Mouse (Mus musculus) liver, adult (tissue): ENCODE data around the gene Ctc1.

Experiments
- GATA4 ChIP-seq: IDR thresholded peaks from 2 replicates; pipeline ENCODE4 v1.6.1; 2014; ENCODE audit warnings: mild to moderate bottlenecking, low read length; ENCODE audit not compliant: insufficient replicate concordance

Ctc1 gene

DNA sequence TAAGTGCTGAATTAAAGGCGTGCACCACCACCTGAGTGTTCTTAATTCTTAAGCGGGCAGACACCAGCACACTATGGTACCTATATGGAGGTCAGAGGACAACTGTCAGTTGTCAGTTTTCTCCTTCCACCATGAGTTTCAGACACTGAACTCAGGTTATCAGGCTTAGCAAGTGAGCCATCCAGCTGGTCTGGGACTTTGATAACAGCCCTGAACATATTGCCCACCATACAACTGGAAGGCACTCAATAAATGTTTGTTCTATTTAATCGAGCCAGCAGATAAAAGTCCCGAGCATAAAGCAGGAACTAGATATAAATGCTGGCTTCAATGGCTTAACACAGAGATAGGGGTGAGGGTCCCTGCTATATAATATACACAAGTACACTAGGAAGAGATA lies 18.6 kb upstream of the Ctc1 start:
- no peak for TF ChIP-seq GATA4

DNA sequence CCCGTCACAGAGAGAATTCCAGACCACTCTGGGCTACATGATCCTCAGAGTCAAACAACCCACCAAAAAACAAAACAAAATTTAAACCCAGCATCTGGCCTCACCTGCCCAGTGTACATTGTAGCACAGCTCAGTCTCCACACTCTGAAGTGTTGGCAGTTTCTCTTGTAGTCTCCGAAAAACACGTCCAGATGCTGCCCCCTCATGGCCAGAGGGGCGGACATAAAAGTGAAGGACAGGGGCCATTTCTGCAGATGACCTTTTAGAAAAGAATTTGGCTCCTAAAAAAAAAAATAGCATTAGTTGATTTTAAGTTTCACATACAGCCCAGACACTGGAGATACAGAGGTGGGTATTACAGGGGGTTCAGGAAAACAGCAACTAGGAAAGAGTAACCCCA lies 12.1 kb upstream of the Ctc1 start:
- TF ChIP-seq GATA4: no peak

DNA sequence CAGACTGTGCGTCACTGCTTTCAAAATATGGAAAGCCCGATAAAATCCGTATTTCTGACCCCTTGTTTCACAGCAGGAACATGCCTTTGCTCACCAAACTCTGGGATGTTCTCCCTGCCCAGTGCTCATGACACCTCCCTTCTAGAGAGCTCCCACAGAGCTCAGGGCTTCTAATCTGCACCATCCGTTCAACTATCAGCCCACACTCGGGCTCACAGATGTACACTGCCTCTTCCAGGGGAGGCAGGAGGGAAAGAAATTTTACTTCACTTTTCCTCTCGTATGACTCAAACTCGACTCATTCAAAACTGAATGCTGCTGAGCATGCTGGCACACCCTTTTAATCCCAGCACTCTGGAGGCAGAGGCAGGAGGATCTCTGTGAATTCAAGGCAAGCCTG lies 10.5 kb upstream of the Ctc1 start:
- TF ChIP-seq GATA4: no peak

DNA sequence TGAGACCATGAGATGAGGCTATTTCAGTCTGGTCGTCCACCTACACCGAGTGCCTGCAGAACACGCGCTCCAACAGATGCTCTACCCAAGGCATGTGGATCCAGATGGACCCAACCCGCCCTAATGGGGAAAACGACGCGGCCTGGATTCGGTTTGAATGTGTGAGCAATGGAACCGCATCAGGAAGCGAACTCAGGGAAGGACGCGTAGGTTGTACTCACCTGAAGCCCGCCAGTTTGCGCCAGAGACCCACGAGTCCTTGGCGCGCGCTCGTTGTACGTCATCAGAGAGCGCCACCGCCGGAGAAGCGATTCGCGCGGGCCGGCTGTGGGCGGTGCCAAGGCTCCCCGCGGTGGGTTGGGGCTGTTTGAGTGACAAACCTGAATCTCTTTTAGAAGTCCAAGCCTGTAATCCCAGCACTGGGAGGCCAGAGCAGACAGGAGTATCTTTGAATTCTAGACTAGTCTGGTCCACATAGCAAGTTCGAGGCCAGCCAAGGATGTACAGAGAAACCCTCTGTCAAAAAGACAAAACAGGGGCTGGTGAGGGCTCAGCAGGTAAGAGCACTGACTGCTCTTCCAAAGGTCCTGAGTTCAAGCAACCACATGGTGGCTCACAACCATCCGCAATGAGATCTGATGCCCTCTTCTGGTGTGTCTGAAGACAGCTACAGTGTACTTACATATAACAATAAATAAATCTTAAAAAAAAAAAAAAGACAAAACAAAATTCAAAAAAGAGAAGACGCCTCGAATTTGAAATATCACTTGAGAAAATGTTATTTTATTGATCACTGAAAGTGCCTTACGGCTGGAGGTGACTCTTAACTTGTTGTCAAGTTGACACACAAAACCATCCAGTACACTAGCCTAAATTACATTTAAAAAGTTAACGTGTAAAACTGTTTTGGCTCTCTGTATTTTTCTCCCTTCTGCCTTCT lies 7.3 kb upstream of the Ctc1 start, which contains the start of gene Pfas:
Pfas (minus strand) TSS at position 279 of the 940 bp plus-strand sequence.
- peak; percentile 67; the same call in 1 of the 2 replicates for TF ChIP-seq GATA4

DNA sequence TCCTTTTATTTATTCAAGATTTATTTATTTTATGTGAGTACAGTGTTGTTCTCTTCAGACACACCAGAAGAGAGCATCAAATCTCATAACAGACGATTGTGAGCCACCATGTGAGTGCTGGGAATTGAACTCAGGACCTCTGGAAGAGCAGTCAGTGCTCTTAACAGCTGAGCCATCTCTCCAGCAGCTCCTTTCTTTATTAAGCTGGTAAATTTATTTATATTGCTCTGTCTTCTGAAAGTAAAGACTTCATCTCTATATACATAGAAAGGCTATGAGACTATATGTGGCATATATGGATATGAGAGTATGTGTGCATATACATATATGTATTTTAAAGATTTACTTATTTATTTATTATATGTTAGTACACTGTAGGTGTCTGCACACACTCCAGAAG lies 6.2 kb upstream of the Ctc1 start:
- TF ChIP-seq GATA4: no peak

DNA sequence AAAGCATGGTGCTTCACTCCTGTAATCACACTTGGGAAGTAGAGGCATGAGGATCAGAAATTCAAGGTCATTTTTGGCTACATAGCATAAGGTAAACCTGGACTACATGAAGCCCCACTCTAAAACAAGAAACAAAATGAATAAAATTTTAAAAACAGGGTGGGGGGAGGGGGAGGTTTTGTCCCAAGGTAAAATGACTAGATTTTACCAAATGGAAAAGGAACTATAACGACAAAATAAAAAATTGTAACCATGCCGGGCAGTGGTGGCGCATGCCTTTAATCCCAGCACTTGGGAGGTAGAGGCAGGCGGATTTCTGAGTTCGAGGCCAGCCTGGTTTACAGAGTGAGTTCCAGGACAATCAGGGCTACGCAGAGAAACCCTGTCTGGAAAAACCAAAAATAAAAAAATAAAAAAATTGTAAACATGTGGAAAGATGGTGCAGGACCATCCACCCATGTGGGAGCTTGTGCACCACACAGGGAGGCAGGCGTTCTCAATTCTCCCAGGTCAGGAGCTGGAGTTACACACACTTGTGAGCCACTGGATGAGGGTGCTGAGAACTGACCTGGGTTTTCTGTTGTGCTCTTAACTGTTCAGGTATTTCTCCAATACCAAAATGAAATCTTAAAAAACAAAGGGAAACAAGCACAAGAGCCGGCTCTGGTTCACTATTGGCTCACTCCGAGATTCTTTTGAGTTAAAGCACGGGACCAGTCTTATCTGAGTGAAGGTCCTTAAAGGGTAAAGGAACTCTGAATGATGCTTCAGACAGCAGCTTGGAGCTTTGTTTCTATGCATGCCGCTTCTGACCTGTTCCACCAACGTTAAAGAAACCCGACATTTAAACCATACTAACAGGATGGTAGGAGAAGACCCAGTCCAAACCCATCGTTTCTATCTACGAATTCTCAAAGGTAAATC lies 5.0 kb upstream of the Ctc1 start:
- TF ChIP-seq GATA4: no peak

DNA sequence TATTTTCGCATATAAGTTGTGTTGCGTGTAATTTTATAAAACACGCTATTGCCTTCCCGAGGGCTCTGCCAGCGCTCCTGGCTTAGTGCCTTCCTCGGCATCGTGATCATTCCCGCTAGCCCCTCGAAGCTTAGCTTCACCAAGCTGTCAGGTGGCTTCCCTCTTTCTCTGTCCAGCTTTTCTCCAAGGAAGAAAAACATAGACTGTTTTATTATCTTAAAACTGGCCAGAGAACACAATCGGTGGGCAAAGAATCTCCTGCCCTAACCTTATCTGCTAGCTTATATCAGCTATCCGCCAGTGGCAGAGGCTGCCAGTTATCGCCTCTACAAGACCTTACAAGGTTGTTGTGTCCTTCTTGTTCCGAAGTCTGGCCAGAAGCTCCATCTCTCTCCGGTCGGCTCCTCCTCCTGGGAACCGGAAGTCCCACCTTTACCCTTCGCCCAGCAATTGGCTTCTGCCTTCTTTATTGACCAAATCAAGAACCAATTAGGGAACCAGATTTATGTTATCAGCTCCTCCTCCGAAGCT lies 3.6 kb upstream of the Ctc1 start:
- no peak; the same call in 1 of the 2 replicates for TF ChIP-seq GATA4

DNA sequence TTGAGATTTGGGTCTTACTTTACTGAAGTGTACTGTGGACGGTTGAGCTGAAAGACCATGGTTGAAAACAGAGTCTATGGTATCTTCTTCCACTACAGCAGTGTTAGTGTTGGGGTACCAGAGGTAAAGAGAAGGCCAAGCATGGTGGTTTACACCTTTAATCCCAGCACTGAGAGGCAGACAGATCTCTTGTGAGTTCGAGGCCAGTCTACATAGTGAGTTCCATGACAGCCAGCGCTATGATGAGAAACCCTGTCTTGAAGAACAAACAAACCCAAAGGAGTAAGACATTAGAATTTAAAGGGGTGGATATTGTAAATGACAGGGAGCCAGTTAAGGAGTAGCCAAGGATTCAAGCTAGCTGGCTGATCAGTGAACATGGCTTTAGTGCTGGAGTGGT lies 1.0 kb downstream of the Ctc1 start:
- no peak for TF ChIP-seq GATA4

DNA sequence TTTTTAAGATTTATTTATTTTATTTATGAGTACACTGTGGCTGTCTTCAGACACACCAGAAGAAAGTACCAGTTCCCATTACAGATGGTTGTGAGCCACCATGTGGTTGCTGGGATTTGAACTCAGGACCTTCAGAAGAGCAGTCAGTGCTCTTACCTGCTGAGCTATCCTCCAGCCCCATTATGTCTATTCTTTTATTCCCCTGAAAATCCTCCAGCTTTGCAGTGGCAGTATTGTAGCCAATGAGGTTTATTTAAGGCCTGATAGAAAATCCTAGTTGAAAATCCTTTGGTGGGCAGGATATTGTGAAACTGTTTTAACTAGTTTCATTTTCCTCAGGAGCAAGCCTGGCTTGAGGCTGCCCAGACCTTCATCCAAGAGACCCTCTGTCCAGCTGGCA lies 5.0 kb downstream of the Ctc1 start:
- TF ChIP-seq GATA4: no peak

DNA sequence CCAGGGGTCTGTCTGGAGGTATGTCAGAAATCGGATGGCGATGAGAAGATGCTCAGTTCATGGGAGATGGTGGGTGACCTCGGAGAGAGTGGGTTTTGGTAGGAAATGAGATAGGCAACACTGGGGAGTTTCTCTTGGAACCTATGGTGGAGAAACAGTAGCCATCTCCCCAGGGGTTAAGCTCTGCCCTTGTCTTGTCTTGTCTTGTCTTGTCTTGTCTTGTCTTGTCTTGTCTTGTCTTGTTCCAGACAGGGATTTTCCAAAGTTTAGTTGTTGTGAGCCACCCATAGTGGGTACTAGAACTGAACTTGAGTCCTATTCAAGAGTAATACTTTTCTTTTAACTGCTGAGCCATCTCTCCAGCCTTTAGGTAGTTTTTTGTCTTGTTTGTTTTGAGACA lies 10.9 kb downstream of the Ctc1 start:
- TF ChIP-seq GATA4: no peak

DNA sequence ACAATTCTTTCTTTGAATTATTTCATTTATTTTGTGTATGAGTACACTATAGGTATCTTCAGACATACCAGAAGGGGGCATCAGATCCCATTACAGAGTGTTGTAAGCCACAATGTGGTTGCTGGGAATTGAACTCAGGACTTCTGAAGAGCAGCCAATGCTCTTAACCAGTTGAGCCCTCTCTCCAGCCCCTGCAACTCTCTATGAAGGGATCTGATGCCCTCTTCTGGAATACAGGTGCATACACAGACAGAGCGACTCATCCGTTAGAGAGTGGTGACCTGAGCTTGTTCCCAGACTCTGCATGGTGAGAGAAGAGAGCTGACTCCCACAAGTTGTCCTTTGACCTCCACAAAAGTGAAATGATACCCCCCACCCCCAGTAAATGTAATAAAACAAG lies 13.1 kb downstream of the Ctc1 start:
- no peak for TF ChIP-seq GATA4

DNA sequence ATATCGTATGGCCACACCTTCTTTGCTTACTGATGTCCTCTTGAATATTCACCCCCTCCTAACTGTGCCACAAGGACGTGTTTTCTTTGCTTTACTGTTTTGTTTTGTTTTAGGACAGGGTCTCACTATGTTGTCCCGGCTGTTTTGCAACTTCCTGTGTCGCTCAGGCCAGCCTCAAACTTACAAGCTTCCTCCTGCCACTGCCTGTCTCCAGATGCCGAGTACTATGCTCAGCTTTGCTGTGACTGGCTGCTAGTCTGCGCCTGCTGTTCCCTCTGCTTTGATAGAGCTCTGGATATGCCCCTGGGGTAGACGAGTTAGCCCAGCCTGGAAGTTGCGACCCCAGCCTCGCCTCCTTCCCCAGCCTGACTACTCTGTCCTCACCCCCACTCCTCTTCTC lies 17.8 kb downstream of the Ctc1 start:
- TF ChIP-seq GATA4: no peak

DNA sequence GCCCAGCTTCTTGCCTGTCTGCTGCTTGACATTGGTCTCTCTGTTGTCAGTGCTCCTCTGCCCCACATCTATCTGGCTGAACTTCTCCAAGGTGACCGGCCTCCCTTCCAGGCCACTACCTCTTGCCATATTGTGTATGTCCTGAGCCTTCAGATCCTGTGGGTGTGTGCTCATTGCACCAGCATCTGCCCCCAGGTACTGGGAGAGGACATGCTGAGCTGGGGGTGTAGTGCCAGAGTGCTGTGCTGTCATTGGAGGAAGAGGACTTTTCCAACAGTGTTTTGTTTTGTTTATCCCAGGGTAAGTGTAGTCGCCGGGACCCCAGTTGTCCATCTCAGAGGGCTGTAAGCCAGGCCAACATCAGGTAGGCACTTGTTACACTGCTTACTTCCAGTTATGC lies 18.9 kb downstream of the Ctc1 start:
- TF ChIP-seq GATA4: no peak

DNA sequence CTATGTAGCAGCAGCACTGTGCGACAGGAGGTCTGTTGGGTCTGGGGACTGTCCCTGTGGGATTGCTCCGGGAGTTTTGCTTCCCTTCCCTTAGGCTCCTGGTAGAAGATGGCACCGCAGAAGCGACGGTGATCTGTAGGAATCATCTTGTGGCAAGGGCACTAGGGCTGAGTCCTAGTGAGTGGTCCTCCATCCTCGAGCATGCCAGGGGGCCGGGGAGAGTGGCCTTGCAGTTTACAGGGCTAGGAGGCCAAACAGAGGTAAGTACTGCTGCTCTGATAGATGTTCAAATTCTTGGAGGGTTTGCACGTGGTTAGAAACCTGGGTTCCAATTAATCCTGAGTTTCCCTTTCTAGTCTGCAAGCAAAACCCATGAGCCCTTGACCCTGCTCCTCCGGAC lies 19.7 kb downstream of the Ctc1 start:
- TF ChIP-seq GATA4: no peak

DNA sequence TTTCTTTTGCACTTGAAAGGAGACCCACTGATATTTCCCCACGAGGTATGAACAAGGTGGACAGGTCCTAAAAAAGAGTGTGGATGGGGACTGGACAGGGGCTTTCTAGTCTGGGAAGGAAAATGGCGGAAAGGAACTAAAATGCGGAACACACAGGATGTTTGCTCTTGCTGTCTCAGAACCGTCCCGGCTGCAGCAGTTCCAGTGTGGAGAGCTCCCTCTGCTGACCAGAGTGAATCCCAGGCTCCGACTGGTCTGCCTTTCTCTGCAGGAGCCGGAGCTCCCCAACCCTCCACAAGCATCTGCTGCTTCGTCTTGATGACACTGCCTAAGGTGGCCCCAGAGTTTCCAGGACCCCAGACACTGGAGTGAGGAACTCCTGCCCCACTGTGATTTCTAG lies 20.1 kb downstream of the Ctc1 start:
- TF ChIP-seq GATA4: no peak
